Mouse (Mus musculus) heart, postnatal 0 days (tissue): ENCODE measurements around the gene Aftph. TPM values are rescaled to one million over a fixed set of nuclear protein-coding genes. Genes with fewer than 3 reads are reported as not detected.

Experiments
- ATAC-seq: fragments of 200-750 bp; cut with Nextera tagmentation; 2 replicates; pipeline ENCODE4 v1.8.0; 2017; ENCODE audit warnings: low read depth, moderate number of reproducible peaks, moderate library complexity; ENCODE audit not compliant: insufficient read depth
- DNase-seq: peaks from one replicate; pipeline ENCODE4 v3.0.0-alpha.2; 2016; ENCODE audit warnings: low spot score
- H3K27ac ChIP-seq: fragments of 300-500 bp; sonication (generic); 2 replicates; pipeline ENCODE4 v1.5.1; 2014; ENCODE audit warnings: low read depth, mild to moderate bottlenecking
- H3K27me3 ChIP-seq: fragments of 300-500 bp; sonication (generic); 2 replicates; pipeline ENCODE4 v1.6.1; 2014; ENCODE audit warnings: low read length, mixed read lengths; ENCODE audit not compliant: control insufficient read depth, insufficient read depth
- H3K36me3 ChIP-seq: fragments of 300-500 bp; sonication (generic); replicated peaks from 2 replicates; pipeline ENCODE4 v1.6.1; 2014; ENCODE audit warnings: low read length, mixed read lengths; ENCODE audit not compliant: control insufficient read depth, insufficient read depth
- H3K4me1 ChIP-seq: fragments of 300-500 bp; sonication (generic); 2 replicates; pipeline ENCODE4 v1.6.1; 2014; ENCODE audit warnings: antibody characterized with exemption; ENCODE audit not compliant: control insufficient read depth, insufficient read depth
- H3K4me2 ChIP-seq: fragments of 300-500 bp; sonication (generic); 2 replicates; pipeline ENCODE4 v1.6.1; 2014; ENCODE audit warnings: low read depth, mild to moderate bottlenecking, low read length, moderate library complexity
- H3K4me3 ChIP-seq: fragments of 300-500 bp; sonication (generic); 2 replicates; pipeline ENCODE4 v1.5.1; 2014; ENCODE audit warnings: low read depth, low read length
- H3K9ac ChIP-seq: fragments of 300-500 bp; sonication (generic); replicated peaks from 2 replicates; pipeline ENCODE4 v1.6.1; 2014; ENCODE audit warnings: low read depth, low read length, mixed read lengths
- H3K9me3 ChIP-seq: fragments of 300-500 bp; sonication (generic); replicated peaks from 2 replicates; pipeline ENCODE4 v1.6.1; 2016; ENCODE audit warnings: low read length; ENCODE audit not compliant: control insufficient read depth
- CTCF ChIP-seq: IDR thresholded peaks from 2 replicates; pipeline ENCODE4 v1.5.1; 2016; ENCODE audit warnings: antibody characterized with exemption, control low read depth, low read depth
- EP300 ChIP-seq: IDR thresholded peaks from 2 replicates; pipeline ENCODE4 v1.6.1; 2016; ENCODE audit warnings: antibody characterized with exemption, low read depth
- WGBS: fragments of 180-500 bp; shearing (Covaris S2); extraction: QIAGEN DNeasy Blood & Tissue Kit; methylation state at CpG from one replicate; pipeline ENCODE4 v1.1.7; 2014; 5-methylcytosine and 5-hydroxymethylcytosine counted together
- polyA plus RNA-seq: library from polyadenylated mRNA; unstranded; fragments of >200 nt; fragmentation: Nextera tagmentation; extraction: Ambion mirVana; gene quantifications from 2 replicates; pipeline ENCODE4 v1.2.1, GENCODE M21; 2015
- total RNA-seq: library from RNA; depleted of rRNA; stranded (reverse); fragments of >200 nt; gene quantifications from 2 replicates; pipeline ENCODE4 v1.2.3, GENCODE M21; 2014; ENCODE audit warnings: low replicate concordance

Gene Aftph
- total and polyA plus RNA-seq, 2 experiments from 2014 or later, result 7.8 to 21.7 TPM

GRCm38 (mm10) chr11:20784776-20785175 lies 43.4 kb upstream of the Aftph start:
- Histone ChIP-seq H3K27ac (no peak overlapping the region), H3K4me1 (no peaks in the 10 kb centered on the region), H3K27me3 (no peaks in the 10 kb centered on the region), H3K4me2 (no peak overlapping the region), H3K9me3 (peaks cover 10% of the 10 kb centered on the region; the same call in 1 of the 2 replicates), H3K4me3 (no peak overlapping the region), H3K9ac (no peak overlapping the region), H3K36me3 (no peaks in the 10 kb centered on the region)
- DNase-seq (no peak), ATAC-seq (no peak)
- TF ChIP-seq CTCF (no peak), EP300 (no peak)
- WGBS, result 79% methylated on average over 6 of the region's 6 CpGs

- Histone ChIP-seq H3K9ac (no peak overlapping the region), H3K27me3 (no peaks in the 10 kb centered on the region), H3K36me3 (no peaks in the 10 kb centered on the region), H3K27ac (no peak overlapping the region), H3K4me3 (no peak overlapping the region), H3K4me2 (no peak overlapping the region), H3K4me1 (no peaks in the 10 kb centered on the region; the same call in 1 of the 2 replicates), H3K9me3 (peaks cover 10% of the 10 kb centered on the region; the same call in 1 of the 2 replicates)
- no peak for TF ChIP-seq EP300
- no peak for TF ChIP-seq CTCF
- ATAC-seq (no peak), DNase-seq (no peak)
- WGBS, result 90% methylated on average over 1 of the region's 1 CpGs
These were observed 42.1 kb upstream of the Aftph start for GRCm38 (mm10) chr11:20783467-20783866.

DNA sequence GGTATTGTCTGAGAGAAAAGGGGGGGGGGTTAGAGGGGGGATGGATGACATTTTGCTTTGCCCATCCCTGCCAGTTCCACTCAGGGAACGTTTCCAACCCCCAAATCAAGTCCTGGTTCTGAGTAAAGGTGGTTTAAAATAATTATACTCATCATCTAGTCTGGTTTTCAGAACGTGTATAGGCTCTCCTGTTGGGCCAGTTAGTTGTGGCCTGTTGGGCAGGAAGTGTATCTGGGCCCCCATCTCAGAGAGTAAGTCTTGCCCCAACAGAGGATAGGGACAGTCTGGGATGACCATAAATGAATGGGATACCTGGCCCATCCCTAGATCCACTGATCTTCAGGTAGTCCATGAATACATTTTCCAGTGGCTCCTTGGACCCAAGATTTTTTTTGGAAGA lies 41.2 kb upstream of the Aftph start:
- Histone ChIP-seq H3K27ac (no peak overlapping the region), H3K36me3 (no peaks in the 10 kb centered on the region), H3K9ac (no peak overlapping the region), H3K4me1 (no peaks in the 10 kb centered on the region; the same call in 1 of the 2 replicates), H3K4me2 (no peak overlapping the region), H3K27me3 (no peaks in the 10 kb centered on the region), H3K4me3 (no peak overlapping the region), H3K9me3 (peaks cover 10% of the 10 kb centered on the region; the same call in 1 of the 2 replicates)
- DNase-seq (no peak), ATAC-seq (no peak)
- WGBS, result 56% methylated on average over 2 of the region's 2 CpGs
- TF ChIP-seq CTCF (no peak), EP300 (no peak)

DNA sequence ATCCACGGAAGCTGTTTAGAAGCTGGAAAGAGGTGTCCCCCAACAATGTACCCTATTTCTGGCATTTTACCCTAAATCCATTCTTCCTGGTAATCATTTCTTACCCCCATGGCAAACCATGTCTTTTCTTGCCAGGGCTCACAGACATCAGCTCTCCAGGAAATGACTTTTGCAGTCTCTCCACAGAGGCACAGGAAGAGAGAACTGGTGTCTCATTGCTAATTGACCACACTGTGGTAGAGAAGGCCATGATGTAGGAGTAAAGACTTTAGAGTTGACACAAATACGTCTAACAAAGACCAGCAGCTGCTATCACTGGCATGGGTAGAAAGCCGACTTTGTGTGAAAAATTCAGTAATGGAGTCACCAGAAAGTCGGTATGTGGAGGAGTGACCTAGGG lies 38.9 kb upstream of the Aftph start:
- ATAC-seq (no peak), DNase-seq (no peak)
- TF ChIP-seq EP300 (no peak), CTCF (no peak)
- Histone ChIP-seq H3K9me3 (peaks cover 10% of the 10 kb centered on the region; the same call in 1 of the 2 replicates), H3K4me2 (no peak overlapping the region), H3K4me1 (no peaks in the 10 kb centered on the region; the same call in 1 of the 2 replicates), H3K27ac (no peak overlapping the region), H3K9ac (no peak overlapping the region), H3K36me3 (no peaks in the 10 kb centered on the region), H3K4me3 (no peak overlapping the region), H3K27me3 (no peaks in the 10 kb centered on the region)
- WGBS, result 69% methylated on average over 4 of the region's 4 CpGs

GRCm38 (mm10) chr11:20778861-20779563 lies 37.6 kb upstream of the Aftph start:
- H3K4me3 ChIP-seq, result no peak overlapping the region
- H3K4me2 ChIP-seq, result no peak overlapping the region
- ATAC-seq (no peak), DNase-seq (no peak)
- H3K27me3 ChIP-seq, result no peaks in the 10 kb centered on the region
- H3K4me1 ChIP-seq, result no peaks in the 10 kb centered on the region; the same call in 1 of the 2 replicates
- no peaks in the 10 kb centered on the region for H3K36me3 ChIP-seq
- no peaks in the 10 kb centered on the region for H3K9me3 ChIP-seq
- WGBS, result 83% methylated on average over 3 of the region's 3 CpGs
- TF ChIP-seq CTCF (no peak), EP300 (no peak)
- H3K27ac ChIP-seq, result no peak overlapping the region
- no peak overlapping the region for H3K9ac ChIP-seq

DNA sequence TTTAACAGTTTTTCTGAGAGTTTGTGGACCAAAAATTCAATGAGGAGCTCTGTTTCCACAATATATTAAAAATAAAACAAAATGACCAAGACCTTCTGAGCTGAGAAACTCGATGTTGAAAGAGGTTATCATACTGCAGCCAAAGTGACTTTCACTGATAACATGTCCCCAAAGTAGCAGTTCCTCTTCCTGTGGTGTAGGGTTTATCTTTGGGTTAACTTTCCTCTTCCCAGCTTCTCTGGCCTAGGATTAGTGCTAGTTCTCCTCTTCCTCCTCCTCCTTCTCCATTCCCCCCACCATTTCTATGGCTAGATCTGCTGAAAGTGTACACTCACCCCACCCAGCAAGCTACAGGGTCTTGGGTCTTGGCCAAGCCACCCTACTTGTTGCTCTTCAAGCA lies 36.9 kb upstream of the Aftph start:
- no peaks in the 10 kb centered on the region; the same call in 1 of the 2 replicates for H3K4me1 ChIP-seq
- H3K27me3 ChIP-seq, result no peaks in the 10 kb centered on the region
- no peaks in the 10 kb centered on the region for H3K36me3 ChIP-seq
- H3K4me2 ChIP-seq, result no peak overlapping the region
- WGBS, result 6% methylated on average over 1 of the region's 1 CpGs
- ATAC-seq (no peak), DNase-seq (no peak)
- H3K27ac ChIP-seq, result no peak overlapping the region
- H3K4me3 ChIP-seq, result no peak overlapping the region
- no peak overlapping the region for H3K9ac ChIP-seq
- H3K9me3 ChIP-seq, result no peaks in the 10 kb centered on the region
- TF ChIP-seq EP300 (no peak), CTCF (no peak)
